Mouse (Mus musculus) C2C12 (cell line): Measurements from ENCODE around the gene A1cf.

Experiments used
- CEBPB ChIP-seq: IDR thresholded peaks from one replicate; pipeline ENCODE4 v1.6.1; 2011; ENCODE audit warnings: low read depth, mild to moderate bottlenecking, control low read depth, moderate library complexity
- CTCF ChIP-seq: IDR thresholded peaks from one replicate; pipeline ENCODE4 v1.5.1; 2011; ENCODE audit not compliant: control insufficient read depth, insufficient read depth, insufficient read length
- FOSL1 ChIP-seq: IDR thresholded peaks from one replicate; pipeline ENCODE4 v1.8.0; 2011; ENCODE audit warnings: mild to moderate bottlenecking, low read length; ENCODE audit not compliant: poor library complexity, insufficient read depth, severe bottlenecking
- MAX ChIP-seq: IDR thresholded peaks from one replicate; pipeline ENCODE4 v1.6.1; 2011; ENCODE audit warnings: mild to moderate bottlenecking, control low read depth
- MYOD1 ChIP-seq: IDR thresholded peaks from one replicate; pipeline ENCODE4 v1.6.1; 2011; ENCODE audit warnings: low read depth; ENCODE audit not compliant: control insufficient read depth, insufficient read length
- MYOG ChIP-seq: IDR thresholded peaks from one replicate; pipeline ENCODE4 v1.6.1; 2011; ENCODE audit not compliant: control insufficient read depth, insufficient read length; ENCODE audit errors: extremely low read depth
- USF1 ChIP-seq: IDR thresholded peaks from one replicate; pipeline ENCODE4 v1.6.1; 2011; ENCODE audit warnings: low read depth, mild to moderate bottlenecking, control low read depth, moderate library complexity

DNA sequence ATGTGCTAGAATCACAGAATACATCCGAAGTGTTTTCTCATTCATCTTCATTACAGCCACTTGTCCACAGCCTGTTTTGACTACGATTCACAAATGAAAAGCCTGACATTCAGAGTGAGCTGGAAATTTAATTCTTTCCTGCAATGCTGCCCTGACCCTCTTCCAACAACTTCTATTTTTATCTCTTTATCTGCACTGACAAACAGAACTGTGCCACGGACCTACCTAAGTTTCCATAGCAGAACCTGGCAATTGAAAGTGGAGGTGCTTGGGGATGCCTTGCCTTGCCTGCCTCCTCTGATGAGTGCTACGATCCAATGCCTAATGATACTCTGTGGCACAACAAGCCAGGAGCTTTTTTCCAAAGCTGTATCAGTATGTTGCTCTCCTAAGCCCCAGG, 21.4 kb downstream of the A1cf start:
- TF ChIP-seq CTCF = no peak
- no peak for TF ChIP-seq FOSL1
- TF ChIP-seq MYOG = no peak
- TF ChIP-seq MAX = no peak
- no peak for TF ChIP-seq MYOD1
- no peak for TF ChIP-seq USF1
- no peak for TF ChIP-seq CEBPB
